Mouse (Mus musculus) small intestine, adult 2 months (tissue): ENCODE results near the gene Arhgap17.

Experiments
- CTCF ChIP-seq: fragments of 200-500 bp; IDR thresholded peaks from 2 replicates; pipeline ENCODE4 v1.5.1; 2012; ENCODE audit warnings: low read depth, mild to moderate bottlenecking, control low read depth, inconsistent platforms, low read length, moderate library complexity, mixed read lengths; ENCODE audit not compliant: insufficient replicate concordance, insufficient read length; ENCODE audit errors: extremely low read depth
- POLR2A ChIP-seq: fragments of 200-500 bp; IDR thresholded peaks from 2 replicates; pipeline ENCODE4 v1.6.1; 2012; ENCODE audit warnings: low read depth, mild to moderate bottlenecking, control low read depth, inconsistent platforms, low read length, moderate library complexity

GRCm38 (mm10) chr7:123341896-123342295 lies 27.8 kb downstream of the Arhgap17 start:
- no peak for TF ChIP-seq POLR2A
- TF ChIP-seq CTCF, result no peak
